Mouse (Mus musculus) left cerebral cortex, postnatal 14 days (tissue): ENCODE measurements around the gene Reln. TPM values are rescaled to one million over a fixed set of nuclear protein-coding genes. Genes with fewer than 3 reads are reported as not detected.

ENCODE experiments used
- DNase-seq, 2 experiments: peaks; one replicate each; pipeline ENCODE4 v3.0.0; 2021 to 2022; ENCODE audit warnings: low spot score in 2 of 2, mixed read lengths in 1 of 2
- intact Hi-C: fragments of 180-260 bp; cut with DNase I; formaldehyde crosslinking; loops from one replicate; pipeline ENCODE4 v1.15.1; 2025
- total RNA-seq, 2 experiments: library from RNA; stranded (reverse); gene quantifications; 2 replicates each; pipeline ENCODE4 v1.2.3; 2021

Gene Reln
- total RNA-seq, 2 experiments from 2014 or later = 107 to 114 TPM

- intact Hi-C loops = no loop called here
- DNase-seq = no peak
Measured at GRCm38 (mm10) chr5:22158754-22159153, 185.7 kb downstream of the Reln start.

DNA sequence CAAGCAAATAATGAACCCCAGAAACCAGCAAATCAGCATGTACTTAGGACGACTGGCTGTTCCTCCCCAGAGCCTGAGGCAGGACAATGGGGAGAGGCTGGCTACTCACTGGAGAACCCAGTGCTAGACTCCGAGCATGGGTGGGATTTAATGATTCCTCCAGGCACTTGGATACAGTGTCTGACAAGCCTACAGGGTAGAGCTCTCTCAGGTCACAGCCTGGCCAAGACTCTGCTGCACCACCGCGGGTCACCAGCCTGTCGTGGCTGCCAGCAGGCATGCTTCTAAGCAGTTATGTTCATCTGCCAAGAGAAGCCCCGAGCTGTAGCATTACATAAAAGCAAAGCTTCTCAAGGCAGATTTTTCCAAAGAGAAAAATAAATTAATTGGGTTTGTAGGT lies 190.9 kb downstream of the Reln start:
- DNase-seq = no peak
- intact Hi-C loops = no loop called here

DNA sequence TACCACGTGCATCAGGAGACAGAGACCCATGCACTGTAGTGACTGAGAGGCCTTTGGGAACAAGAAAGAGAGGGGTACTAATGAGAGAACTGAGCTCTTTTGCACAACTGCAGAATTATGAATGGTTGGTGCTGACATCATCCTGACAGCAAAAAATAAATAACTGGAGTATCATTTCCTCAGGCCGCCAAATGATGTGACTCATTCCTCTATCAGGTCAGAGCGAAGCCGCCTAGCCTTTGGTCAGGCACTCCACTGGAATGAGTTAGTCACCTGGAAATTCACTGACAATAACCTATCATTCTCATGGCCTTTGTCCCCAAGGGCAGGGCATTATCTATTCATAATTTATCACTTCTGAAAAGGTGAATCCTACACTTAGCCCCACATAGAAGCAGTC lies 202.7 kb downstream of the Reln start:
- intact Hi-C loops = no loop called here
- no peak for DNase-seq

DNA sequence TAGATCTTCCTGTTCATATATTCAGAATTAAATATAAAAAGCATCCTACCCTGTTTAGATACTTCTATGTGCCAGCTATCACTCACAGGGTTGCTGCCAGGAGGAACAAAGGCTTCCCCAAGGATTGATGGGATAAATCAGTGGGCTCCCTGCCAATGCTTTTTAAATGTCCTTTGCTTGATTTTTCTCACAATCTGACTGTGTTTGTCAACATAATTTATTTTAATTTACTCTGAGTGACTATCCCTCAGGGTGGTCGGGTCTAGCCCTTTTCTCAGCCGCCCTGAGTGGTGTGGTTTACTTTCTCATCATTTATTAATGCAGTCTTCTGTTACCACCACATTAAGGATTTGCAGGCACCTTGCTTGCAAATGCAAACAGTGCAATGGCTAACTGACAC lies 205.5 kb downstream of the Reln start:
- no peak for DNase-seq
- intact Hi-C loops = no loop called here

DNA sequence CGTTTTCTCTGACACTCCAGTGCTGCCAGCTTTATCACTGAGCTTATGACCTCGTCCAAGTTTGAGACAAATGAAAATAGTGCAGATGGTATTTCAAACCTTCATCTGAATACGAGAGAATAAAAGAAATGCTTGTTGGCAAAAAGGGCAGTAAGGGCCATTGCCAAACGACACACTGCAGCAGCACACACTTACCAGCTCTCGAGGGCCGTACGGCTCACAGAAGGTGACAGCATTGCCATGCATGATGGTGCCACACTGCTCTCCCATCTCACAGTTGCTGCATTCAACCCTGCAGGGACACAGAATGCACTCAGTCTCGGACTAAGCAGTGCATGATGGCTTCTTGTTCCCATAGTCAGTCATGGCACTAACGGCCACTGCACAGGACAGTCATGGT lies 210.1 kb downstream of the Reln start:
- DNase-seq = no peak
- intact Hi-C loops = no loop called here

- DNase-seq = no peak
- intact Hi-C loops = no loop called here
Measured at GRCm38 (mm10) chr5:22131730-22132522, 212.6 kb downstream of the Reln start.

DNA sequence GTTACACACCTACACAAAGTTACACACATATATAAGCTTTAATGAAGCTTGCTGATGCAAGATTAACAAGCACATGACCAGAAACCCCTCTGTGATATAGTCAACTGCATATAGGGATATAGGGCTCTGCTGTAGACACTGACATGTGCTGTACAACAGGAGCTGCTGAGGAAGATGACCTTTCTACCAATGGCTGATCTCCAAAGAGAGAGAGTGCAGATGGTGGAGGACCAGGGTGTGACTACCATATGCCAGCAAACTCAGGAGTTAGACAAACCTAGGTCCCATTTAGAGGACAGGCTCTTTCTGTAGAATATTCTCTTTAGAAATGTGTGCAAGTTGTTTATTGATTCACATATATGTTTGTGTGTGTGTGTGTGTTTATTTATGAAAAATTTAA lies 216.9 kb downstream of the Reln start:
- intact Hi-C loops = no loop called here
- no peak for DNase-seq

DNA sequence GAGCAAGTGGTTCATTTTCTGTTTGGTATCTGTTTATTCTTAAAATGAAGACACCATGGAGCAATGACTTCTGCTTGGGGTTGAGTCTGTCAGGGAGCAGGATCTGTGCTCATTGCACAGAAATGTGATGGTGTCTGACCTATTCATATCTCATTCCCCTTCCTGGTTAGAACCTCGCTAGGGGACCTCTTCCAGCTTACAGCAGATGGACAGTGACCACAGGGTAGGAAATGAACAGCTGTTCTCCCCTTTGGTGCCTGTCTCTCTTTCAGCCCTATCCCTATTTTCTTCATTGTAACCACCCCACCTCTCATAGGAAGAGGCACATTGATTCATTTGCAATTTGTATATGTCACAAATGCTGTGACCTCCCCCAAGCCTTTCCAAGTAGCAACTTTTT lies 225.2 kb downstream of the Reln start:
- no peak for DNase-seq
- intact Hi-C loops = no loop called here

DNA sequence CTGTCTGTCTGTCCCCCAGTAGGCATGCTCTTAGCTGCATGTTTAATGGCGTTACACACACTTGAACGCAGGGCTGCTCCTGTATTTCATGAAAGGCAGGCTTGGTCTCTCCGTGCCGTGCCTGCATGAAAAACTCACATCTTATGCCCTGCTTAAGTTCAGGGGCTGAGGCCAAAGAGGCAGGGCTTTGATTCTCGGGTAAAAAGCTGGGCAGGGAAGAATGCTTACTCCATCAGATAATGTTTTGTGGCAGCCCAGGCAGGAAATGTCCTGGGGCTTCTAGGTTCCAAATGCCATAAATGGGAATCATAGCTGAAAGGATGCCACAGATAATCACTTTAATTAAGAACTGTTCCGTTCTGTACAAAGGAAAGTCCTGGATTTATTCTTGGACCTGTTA lies 226.0 kb downstream of the Reln start:
- intact Hi-C loops = no loop called here
- no peak for DNase-seq

GRCm38 (mm10) chr5:22116922-22117321 lies 227.6 kb downstream of the Reln start:
- intact Hi-C loops = no loop called here
- DNase-seq = no peak

DNA sequence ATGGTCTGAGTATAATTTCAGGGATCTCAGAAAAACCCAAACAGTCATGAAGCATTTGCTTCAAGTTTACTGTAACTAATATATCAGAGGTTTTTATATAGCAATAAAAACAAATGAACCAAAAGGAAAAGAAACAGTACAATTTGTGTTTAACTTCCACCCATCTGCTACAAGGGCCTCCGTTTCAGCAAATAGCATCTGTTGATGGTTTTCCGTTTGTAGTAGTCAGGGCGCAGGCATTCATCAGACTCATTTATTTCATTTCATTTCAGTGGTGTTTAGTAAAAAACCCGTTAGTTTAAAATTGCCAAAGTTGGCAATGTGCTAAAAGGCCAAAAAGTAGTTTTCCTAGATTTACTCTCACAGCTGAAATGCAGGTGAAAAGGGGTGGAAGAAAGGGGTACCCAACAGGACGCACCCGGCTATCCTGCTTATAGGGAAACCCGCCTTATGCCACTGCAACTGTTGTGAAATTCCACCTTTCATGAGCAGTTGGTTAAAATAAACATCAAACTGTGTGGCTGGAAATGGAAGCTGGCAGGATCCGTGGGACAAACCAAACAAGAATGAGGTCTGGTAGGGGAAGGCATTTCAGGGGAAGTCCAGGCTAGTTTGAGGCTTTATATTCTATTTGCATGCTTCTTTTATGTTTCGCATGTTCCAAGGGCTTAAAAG lies 237.6 kb downstream of the Reln start:
- no peak for DNase-seq

GRCm38 (mm10) chr5:22094984-22095383 lies 249.5 kb downstream of the Reln start:
- no peak for DNase-seq
- intact Hi-C loops = no loop called here

More for the DNA sequence above, 237.6 kb downstream of the Reln start:
- intact Hi-C loops = no loop called here

DNA sequence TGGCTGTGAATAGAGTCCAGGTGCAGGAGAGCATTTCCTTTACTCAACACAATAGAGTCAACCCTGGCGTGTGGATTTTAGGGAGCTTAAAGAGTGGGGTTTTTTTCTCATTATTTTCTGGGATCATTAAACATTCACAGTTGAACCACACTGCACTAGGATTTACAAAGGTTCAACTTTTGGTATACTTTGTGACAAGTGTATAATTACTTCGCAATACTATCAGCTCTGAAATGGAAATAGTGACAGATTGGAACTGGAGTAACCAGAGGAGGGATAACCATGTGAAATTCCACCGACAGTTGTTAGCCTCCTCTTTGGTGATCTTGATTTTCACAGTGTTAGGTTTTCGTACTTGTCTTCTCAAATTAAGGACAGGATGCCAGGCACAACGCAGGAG lies 250.5 kb downstream of the Reln start:
- DNase-seq = no peak
- intact Hi-C loops = no loop called here

- DNase-seq = no peak
- intact Hi-C loops = no loop called here
Measured at GRCm38 (mm10) chr5:22093157-22093865, 251.2 kb downstream of the Reln start.

DNA sequence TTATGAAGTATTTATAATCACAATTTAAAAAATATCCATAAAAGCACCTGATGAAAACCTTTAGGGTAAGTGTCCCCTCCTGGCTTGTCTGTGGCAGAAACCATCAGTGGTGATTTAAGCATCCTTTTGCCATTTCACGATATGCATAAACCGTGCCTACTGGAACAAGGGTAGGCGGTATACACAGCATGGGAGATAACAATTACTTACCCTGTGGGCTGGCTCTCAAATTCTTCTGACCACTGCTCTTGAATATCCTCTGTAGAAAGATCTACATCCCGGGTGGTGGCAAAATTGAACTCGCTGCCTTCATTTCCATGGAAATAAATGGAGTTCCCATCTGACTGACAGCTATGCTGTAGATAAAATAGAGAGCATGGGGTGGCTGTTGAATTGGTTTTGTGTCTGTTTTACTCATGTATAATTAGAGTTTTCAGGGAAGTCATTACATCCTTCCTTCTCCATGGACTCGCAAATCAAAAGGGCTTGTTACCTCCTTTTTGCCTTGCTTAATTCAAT lies 264.0 kb downstream of the Reln start:
- DNase-seq = no peak
- intact Hi-C loops = no loop called here

DNA sequence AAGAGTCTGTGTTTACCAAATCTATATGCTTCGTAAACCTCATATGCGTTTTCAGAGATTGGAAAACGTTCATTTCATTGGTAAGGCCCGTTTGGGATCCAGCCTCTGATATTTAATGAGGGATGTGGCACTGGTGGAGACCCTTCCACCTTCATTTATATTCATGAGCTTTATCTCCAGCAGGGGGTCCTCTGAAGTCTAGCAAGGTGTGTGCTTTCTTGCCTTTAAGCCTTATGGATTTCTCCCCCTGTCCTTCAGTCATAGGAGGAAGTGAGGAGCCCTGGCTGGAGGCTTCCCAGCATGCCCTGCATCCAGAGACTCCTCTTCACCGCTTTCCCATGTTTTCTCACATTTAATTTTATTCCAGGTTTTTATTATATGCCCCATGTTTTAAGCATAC lies 269.5 kb downstream of the Reln start:
- no peak for DNase-seq
- intact Hi-C loops = no loop called here

DNA sequence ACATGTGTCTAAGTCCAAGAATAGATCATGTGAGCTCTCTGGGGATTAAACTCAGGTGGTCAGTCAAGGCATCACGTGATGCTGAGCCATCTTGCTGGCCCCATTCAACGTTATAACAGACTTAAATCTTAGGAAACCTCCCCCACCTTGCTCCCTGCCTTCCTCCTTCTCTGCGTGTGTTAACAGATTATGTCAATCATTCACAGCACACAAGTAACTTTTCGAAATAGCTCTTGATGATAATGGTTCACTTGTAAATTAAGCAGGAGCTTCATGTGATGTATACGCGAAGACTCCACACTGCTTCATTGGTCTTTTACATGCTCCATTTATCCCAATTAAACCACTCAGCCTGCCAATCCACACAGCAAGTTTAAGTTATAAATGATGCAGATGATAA lies 271.9 kb downstream of the Reln start:
- intact Hi-C loops = no loop called here
- DNase-seq = no peak

DNA sequence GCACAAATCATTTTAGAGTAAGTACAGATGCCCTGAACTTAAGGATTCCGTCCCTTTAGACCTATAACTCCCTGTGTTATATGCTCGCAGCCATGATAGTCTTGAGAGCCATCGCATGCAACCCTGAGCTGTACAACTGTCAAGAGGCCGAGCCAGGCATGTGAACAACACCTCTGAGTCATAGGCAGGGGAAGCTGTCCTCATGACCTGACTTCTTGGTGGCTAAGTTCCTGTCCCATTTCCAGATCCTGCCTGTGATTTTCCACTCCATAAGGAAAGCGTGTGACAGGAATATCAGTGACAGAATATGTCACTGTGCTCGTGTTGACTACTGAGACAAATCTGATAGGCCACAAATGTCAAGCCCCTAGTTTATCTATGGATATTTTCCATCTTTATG lies 285.3 kb downstream of the Reln start:
- DNase-seq = no peak
- intact Hi-C loops = no loop called here

DNA sequence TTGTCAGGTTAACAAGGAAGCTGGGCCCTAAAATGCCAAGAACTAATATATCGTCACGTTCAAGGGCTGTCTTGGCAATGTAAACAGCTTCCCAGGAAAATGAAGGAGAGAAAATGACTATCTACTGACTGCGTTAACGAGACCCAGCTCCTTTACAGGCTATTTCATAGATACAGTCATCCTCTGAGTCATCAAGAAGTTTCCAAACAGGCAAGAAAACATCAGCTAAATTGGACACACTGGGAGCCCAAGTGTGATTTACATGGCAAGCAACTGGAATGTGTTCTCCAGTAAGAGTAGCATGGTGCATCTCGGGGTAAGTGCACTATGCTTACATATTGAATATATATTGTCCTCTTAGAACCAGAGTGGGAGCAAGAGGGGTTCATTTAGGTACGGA lies 302.7 kb downstream of the Reln start:
- intact Hi-C loops = no loop called here
- no peak for DNase-seq

DNA sequence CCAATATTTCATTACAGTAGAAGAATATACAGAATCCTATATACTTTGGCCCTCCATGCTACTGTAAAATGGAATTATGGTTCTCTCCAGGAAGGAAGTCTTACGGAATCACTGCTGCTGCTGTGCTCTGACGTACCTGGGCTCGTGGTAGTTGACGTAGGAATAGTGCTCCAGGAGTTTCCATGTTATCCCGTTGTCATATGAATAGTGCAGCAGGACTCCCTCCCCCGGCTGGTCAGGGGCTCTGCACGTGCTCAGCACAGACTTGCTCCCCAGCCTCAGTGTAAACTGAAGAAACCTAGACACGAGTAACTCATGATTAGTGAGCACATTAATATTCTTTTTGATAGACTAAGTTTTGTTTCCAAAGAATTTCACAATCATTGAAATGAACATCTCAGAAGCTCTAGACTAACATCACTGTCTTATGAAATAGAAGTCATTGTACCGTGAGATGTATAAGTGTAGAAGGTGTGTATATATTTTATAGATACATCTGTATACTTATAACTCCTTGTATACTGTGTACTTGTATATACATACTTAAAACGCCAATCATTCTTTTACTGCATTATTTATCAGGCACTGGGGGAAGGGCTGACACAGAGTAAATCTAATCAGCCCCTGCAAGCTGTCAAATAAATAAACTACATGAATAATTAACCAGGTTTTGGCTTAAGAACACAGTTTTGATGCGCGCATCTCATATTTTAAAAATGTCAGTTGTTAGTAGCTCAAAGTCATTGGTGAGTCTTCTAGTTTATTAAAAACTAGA lies 304.9 kb downstream of the Reln start:
- DNase-seq = no peak

More for the DNA sequence above, 304.9 kb downstream of the Reln start:
- intact Hi-C loops = no loop called here
